Mouse (Mus musculus) retina, postnatal 1 day (tissue): ENCODE results near the gene Gstt3.
"Not testable (repeated sequence)": the region's sequence is repeated elsewhere in the genome, so short reads cannot be mapped to it uniquely, and the experiment has no call there.

Experiments
- DNase-seq: peaks from one replicate; pipeline ENCODE4 v3.0.0-alpha.2; 2012

Gene Gstt3

GRCm38 (mm10) chr10:75779206-75780174 is 1.7 kb downstream of the Gstt3 start:
- DNase-seq, result peak; percentile 19

DNA sequence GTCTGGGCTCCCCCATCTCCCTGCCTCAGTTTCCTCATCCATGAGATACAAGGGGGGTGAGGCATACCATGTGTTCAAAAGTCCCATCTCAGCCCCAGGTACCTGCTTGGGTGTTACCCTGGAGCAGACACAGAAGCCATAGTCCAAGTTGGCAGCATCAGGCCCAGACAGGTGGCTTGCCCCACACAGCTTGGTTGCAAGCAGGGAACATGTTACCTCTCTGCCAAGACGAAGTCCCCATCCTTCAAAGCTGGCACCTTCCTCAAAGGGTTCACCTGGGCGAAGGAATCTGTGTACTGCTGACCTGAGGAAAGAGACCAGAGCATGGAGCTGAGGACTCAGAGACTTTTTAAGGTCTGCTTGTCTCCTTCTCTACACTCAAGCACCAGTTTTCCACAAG is 3.3 kb downstream of the Gstt3 start:
- DNase-seq, result no peak

- DNase-seq, result no peak
Observed at GRCm38 (mm10) chr10:75776562-75776961, 4.7 kb downstream of the Gstt3 start.

- DNase-seq, result no peak
Observed at GRCm38 (mm10) chr10:75774587-75774986, 6.6 kb downstream of the Gstt3 start.

GRCm38 (mm10) chr10:75774102-75774501 is 7.1 kb downstream of the Gstt3 start:
- no peak for DNase-seq

- peak; percentile 95 for DNase-seq
Observed at GRCm38 (mm10) chr10:75772795-75773664, 8.2 kb downstream of the Gstt3 start, which contains the start of gene Ddt. Gene Ddt, minus strand, starts transcription at chr10:75773414.

DNA sequence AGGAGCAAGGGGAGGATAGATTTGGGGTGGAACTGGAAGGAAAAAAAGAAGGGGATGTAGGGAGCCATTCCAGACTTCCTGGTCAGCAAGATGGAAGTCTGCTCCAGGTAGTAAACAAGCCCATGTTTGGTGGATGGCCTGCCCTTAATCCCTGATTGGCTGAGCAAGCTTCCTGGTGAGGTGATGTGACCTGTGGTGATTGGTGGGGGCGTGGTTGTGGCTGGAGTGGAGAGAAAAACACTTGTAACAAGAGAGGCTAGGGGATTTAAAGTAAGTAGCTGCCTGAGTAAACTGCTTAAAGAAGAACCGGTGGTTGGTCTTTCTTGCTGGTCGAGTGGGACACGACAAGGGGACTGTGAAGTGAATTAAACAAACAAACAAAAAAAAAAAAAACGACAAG is 13.5 kb downstream of the Gstt3 start:
- not testable (repeated sequence) for DNase-seq

- no peak for DNase-seq
Observed at GRCm38 (mm10) chr10:75766856-75767255, 14.4 kb downstream of the Gstt3 start.

DNA sequence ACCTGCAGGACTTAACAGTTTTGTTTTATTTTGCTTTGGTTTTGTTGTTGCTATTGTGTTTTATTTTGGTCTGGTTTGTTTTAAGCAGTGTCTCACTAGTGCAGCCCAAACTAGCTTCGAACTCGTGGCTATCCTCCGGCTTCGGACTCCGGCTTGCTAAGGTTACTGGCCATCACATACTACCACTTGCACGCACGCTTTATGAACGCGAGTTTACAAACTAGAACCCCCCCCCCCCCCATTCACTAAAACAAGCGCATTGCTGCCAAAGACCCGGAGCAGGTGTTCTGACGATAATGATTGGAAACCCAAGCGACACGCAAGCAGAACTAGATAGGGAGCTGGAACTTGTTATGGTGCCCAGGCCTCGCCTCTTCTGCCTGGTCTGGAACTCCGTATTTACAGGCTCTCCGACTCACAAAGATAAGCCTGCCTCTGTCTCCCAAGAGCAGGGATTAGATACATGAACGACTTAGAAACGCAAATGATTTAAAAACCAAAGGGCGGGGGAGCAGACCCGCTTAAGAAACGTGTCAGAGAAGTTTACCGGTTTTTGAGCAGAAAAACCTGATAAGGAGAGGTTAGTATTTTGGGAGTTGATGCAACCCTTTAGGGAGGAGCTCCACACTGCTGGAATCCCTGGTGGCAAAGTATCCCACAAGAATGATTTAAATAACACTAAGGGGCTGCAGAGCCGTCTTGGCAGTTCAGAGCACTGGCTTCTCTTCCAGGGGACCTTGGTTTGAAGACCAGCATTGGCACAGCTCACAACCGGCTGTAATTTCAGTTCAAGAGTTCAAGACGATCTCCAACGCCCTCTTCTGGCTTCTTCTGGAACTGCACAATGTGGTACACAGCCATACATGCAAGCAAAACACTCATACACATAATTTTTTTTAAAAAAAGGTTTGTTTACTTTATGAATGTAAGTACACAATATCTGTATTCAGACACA is 16.4 kb downstream of the Gstt3 start:
- peak; percentile 91 for DNase-seq

DNA sequence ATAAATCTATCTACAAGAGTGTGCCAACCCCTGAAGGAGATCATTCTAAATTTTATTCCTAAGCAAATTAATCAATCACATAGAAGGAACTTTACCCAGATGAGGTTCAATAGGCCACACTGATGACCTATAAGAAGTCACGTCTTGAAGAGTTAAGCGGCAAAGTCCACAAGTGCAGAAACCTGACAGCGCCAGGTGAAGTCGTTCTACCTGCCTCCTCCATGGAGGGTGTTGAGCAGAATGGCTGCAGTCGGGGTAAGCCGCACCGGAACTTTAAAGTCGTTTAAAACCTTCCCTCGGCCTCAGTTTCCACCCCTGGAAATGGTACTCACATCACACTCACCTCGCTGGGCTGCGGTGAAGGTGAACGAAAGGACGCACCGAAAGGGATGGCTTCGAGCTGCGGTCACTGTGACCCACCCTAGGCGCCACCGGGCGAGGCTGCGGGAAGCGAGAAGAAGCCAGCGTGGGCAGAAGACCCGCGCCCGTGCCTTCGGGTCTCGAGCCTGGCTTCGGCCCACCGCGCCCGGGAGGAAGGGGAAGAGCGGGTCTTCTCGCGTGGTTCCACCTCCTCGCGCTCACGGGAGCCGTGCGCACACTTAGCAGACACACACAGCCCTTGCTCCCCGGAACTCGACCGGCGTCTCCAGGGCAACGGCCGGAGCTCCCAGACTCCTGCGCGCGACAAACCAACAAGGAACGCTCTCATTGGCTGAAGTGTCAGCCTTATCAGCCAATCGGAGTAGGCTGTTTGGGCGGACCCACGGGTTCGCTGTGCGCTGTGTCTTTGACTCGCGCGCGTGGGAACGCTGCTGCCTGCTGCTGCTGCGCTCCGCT is 17.3 kb downstream of the Gstt3 start, which contains the start of gene Cabin1:
TSS of gene Cabin1 (minus strand) at position 660 of the 837 bp plus-strand sequence.
- peak; percentile 99 for DNase-seq

- DNase-seq, result no peak
Observed at GRCm38 (mm10) chr10:75762413-75762812, 18.8 kb downstream of the Gstt3 start.

DNA sequence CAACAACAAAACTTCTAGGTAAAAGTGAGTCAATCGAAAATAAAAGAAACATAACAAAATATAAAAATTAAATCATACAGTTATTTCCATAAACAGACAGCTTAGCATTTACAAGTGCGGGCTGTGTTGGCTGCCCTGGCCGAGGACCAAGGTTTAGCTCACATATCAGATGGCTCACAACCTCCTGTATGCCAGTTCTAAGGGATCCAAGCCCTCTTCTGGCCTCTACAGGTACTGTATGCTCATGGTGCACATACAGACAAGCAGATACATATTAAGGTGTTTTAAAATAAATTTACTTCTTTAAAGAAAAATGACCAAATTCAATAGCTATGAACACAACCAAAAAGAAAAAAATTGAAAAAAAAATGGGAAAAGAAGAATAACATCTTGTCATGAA is 20.9 kb downstream of the Gstt3 start:
- DNase-seq, result no peak

DNA sequence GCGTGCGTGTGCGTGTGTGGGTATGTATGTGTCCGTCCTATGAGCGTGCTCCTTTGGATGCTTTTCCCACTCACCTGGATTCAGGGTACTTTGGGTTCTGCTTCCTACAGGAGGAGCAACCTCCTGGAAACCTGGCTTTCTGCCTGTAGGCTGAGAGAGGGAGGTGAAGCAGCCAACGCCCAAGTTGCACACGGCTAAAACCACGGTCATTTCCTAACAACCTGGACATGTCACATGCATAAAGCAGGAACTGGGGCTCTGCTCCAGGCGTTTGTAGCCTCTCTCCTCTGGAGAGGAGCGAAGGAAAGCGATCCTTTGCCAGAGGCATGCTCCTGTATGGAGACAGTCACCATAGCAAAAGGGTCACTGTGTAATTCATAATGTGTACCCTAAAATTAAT is 24.5 kb downstream of the Gstt3 start:
- no peak for DNase-seq

GRCm38 (mm10) chr10:75744017-75744416 is 37.2 kb downstream of the Gstt3 start:
- DNase-seq, result peak; percentile 85

- DNase-seq, result no peak
Observed at GRCm38 (mm10) chr10:75743369-75743768, 37.8 kb downstream of the Gstt3 start.

GRCm38 (mm10) chr10:75740866-75741265 is 40.3 kb downstream of the Gstt3 start:
- DNase-seq, result no peak

DNA sequence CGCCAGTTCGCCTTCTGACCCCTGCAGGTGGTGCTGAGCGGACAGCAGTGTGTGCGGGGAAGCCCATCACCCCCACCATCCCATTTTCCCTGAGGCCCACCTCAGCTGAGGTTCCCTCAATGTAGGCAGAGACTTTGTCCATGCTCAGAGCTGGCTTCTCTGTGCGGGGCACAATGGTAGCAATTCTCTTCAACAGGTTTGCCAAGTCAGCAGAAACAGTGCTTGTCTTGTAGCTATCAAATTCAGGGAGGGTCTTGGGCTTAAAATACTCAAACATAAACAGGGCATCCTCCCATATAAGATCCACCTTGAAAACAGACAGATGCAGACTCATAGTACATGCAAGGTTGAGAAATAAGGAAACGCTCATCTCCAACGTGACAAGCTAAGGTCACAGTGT is 55.8 kb downstream of the Gstt3 start:
- no peak for DNase-seq
